Mouse (Mus musculus): ENCODE results near the gene Vps13d.

GRCm38 (mm10) chr4:145150345-145151102, 44.3 kb downstream of the Vps13d start:
- no peak for TF ChIP-seq POLR2A (IDR thresholded peaks at IDR 0.05; ENCODE audit: control insufficient read depth, low read depth, low read length)
- TF ChIP-seq CTCF (IDR thresholded peaks at IDR 0.05; ENCODE audit: control insufficient read depth, insufficient read depth, insufficient replicate concordance, low read depth, low read length): no peak

Measured in testis, adult 2 months (tissue).